Mouse (Mus musculus): ENCODE data around the gene Ptpdc1. TPM values are rescaled to one million over a fixed set of nuclear protein-coding genes. Genes with fewer than 3 reads are reported as not detected.

The Ptpdc1 gene
- total and polyA plus RNA-seq, 3 experiments = not detected

DNA sequence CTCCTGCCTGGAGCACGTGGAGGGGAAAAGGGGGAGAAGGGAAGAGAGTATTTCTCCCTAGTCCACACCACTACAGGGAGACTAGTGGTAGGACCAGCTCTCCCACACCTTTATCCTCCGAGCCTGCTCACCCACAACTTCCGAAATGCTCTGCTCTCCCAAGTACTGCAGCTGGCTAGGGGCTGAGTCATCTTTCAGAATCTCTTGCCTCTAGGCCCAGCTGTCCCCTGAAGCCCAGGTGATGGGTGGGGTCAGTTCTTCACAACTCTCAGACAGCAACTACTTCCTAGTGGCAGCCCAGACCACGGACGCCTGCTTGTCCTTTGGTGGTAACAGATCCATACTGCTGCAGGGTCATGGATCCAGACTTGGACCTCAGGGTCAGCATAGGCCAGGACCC lies 54.2 kb downstream of the Ptpdc1 start:
- Histone ChIP-seq H3K9me3 (replicated peaks; ENCODE audit: low read length) (no peaks in the 10 kb centered on the region), H3K79me2 (replicated peaks; ENCODE audit: control insufficient read depth, extremely low read depth, insufficient read depth, poor library complexity, severe bottlenecking) (no peaks in the 10 kb centered on the region), H3K4me2 (ENCODE audit: insufficient read depth, low read depth, poor library complexity, severe bottlenecking) (peak overlapping the region; percentile 8; the same call in 1 of the 2 replicates), H3K36me3 (replicated peaks in 1 of 2; ENCODE audit: control insufficient read depth in 1 of 2, insufficient read depth in 1 of 2, low read length in 1 of 2) (no peaks in the 10 kb centered on the region), H3K27me3 (replicated peaks) (no peaks in the 10 kb centered on the region), H3K4me3 (replicated peaks in 1 of 3; ENCODE audit: low read depth in 2 of 3, low read length in 2 of 3, poor library complexity in 1 of 3) (no peak overlapping the region), H3K4me1 (ENCODE audit: control insufficient read depth in 1 of 2, insufficient read depth in 2 of 2) (peaks cover 16 to 52% of the 10 kb centered on the region in 2 experiments), H3K27ac (ENCODE audit: insufficient read depth, low read depth) (no peak overlapping the region), H3K9ac (ENCODE audit: insufficient read depth, low read depth) (no peak overlapping the region)
- TF ChIP-seq ETS1 (conservative IDR thresholded peaks at IDR 0.05; ENCODE audit: low read depth, low read length) (peak; percentile 45; the same call in 1 of the 2 replicates), TCF12 (IDR thresholded peaks at IDR 0.05; ENCODE audit: low read depth, low read length) (peak; percentile 46; the same call in 1 of the 2 replicates), MYC (IDR thresholded peaks at IDR 0.05; ENCODE audit: low read depth, low read length) (no peak), SIN3A (IDR thresholded peaks at IDR 0.05; ENCODE audit: low read length) (peak; percentile 60; the same call in 1 of the 2 replicates), EP300 (IDR thresholded peaks at IDR 0.05; ENCODE audit: low read length) (peak; percentile 30; the same call in 1 of the 2 replicates)
- in situ Hi-C loops (cut with MboI; ENCODE audit: low pct_ligation_motif_present, low pct_unique_long_range_greater_than_20kb, low sequenced_read_pairs) = loop anchor here (5.0 kb wide), 1 partner anchor 39 kb away; no protein-coding TSS in a partner anchor
- dilution Hi-C loops (cut with MboI; ENCODE audit: extremely low pct_ligation_motif_present, extremely low pct_unique_long_range_greater_than_20kb, low sequenced_read_pairs) = no loop called here
- no peak for DNase-seq (ENCODE audit: extremely low read depth)

DNA sequence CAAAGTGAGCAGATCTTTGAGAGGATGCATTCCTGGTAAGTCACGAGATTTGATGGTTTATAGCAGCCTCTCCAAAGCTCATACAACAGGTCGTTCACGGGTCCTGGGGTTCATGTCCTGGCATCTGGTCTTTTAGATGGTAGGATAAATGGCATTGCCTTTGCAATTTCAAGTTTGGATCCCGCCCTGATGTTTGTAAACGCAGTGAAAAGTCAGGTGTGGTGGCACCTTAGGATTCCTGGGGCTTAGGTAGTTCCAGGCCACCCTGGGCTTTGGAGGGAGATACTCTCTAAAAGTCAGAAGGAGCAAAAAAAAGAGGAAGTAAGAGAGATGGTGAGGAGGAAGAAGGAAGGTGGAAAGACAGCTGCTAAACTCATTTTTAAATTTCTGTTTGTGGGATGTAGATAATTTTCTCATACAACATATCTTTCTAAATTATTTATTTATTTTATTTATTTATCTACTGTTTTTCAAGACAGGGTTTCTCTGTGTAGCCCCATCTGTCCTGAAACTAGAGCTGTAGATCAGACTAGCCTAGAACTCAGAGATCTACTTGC lies 55.8 kb downstream of the Ptpdc1 start:
- in situ Hi-C loops (cut with MboI; ENCODE audit: low pct_ligation_motif_present, low pct_unique_long_range_greater_than_20kb, low sequenced_read_pairs) = loop anchor here (5.0 kb wide), 1 partner anchor 37 kb away; no protein-coding TSS in a partner anchor
- peaks cover 16 to 47% of the 10 kb centered on the region in 2 experiments for H3K4me1 ChIP-seq (ENCODE audit: control insufficient read depth in 1 of 2, insufficient read depth in 2 of 2)
- no peak overlapping the region for H3K27ac ChIP-seq (ENCODE audit: insufficient read depth, low read depth)
- no peaks in the 10 kb centered on the region for H3K27me3 ChIP-seq (replicated peaks)
- no peaks in the 10 kb centered on the region for H3K9me3 ChIP-seq (replicated peaks; ENCODE audit: low read length)
- H3K9ac ChIP-seq (ENCODE audit: insufficient read depth, low read depth) = no peak overlapping the region
- dilution Hi-C loops (cut with MboI; ENCODE audit: extremely low pct_ligation_motif_present, extremely low pct_unique_long_range_greater_than_20kb, low sequenced_read_pairs) = no loop called here
- no peak overlapping the region for H3K4me2 ChIP-seq (ENCODE audit: insufficient read depth, low read depth, poor library complexity, severe bottlenecking)
- no peaks in the 10 kb centered on the region for H3K79me2 ChIP-seq (replicated peaks; ENCODE audit: control insufficient read depth, extremely low read depth, insufficient read depth, poor library complexity, severe bottlenecking)
- no peak for DNase-seq (ENCODE audit: extremely low read depth)
- TF ChIP-seq PAX5 (IDR thresholded peaks at IDR 0.05; ENCODE audit: low read length) = no peak
- TF ChIP-seq UBTF (IDR thresholded peaks at IDR 0.05; ENCODE audit: low read depth, low read length) = no peak
- peak; percentile 23; the same call in 1 of the 2 replicates for TF ChIP-seq EP300 (IDR thresholded peaks at IDR 0.05; ENCODE audit: low read length)
- H3K36me3 ChIP-seq (replicated peaks in 1 of 2; ENCODE audit: control insufficient read depth in 1 of 2, insufficient read depth in 1 of 2, low read length in 1 of 2) = no peaks in the 10 kb centered on the region
- no peak overlapping the region for H3K4me3 ChIP-seq (replicated peaks in 1 of 3; ENCODE audit: low read depth in 2 of 3, low read length in 2 of 3, poor library complexity in 1 of 3)

DNA sequence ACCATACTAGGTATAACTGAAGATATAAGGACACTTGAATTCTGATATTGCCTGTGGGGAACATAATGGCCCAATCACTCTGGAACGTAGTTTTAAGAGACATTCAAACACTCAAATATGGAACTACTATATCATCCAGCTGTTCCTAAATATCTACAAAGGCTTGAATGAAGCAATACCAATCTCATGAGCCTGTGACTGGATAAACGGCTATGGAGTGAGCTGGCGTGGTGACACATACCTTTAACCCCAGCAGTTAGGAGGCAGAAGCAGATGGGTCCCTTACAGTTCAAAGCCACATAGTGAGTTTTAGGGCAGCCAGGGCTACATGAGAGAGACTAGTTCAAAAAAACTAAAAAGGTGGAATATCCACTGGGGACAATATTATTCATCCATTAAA lies 57.8 kb downstream of the Ptpdc1 start:
- no peaks in the 10 kb centered on the region for H3K9me3 ChIP-seq (replicated peaks; ENCODE audit: low read length)
- peaks cover 5 to 26% of the 10 kb centered on the region in 2 experiments; a peak in 3 of 4 replicates for H3K4me1 ChIP-seq (ENCODE audit: control insufficient read depth in 1 of 2, insufficient read depth in 2 of 2)
- H3K9ac ChIP-seq (ENCODE audit: insufficient read depth, low read depth) = no peak overlapping the region
- dilution Hi-C loops (cut with MboI; ENCODE audit: extremely low pct_ligation_motif_present, extremely low pct_unique_long_range_greater_than_20kb, low sequenced_read_pairs) = no loop called here
- H3K27me3 ChIP-seq (replicated peaks) = no peaks in the 10 kb centered on the region
- H3K27ac ChIP-seq (ENCODE audit: insufficient read depth, low read depth) = no peak overlapping the region
- no peak overlapping the region for H3K4me2 ChIP-seq (ENCODE audit: insufficient read depth, low read depth, poor library complexity, severe bottlenecking)
- H3K36me3 ChIP-seq (replicated peaks in 1 of 2; ENCODE audit: control insufficient read depth in 1 of 2, insufficient read depth in 1 of 2, low read length in 1 of 2) = no peaks in the 10 kb centered on the region
- TF ChIP-seq NRF1 (IDR thresholded peaks at IDR 0.05; ENCODE audit: low read depth, low read length) = no peak
- no peak for TF ChIP-seq USF1 (IDR thresholded peaks at IDR 0.05; ENCODE audit: low read depth, low read length)
- TF ChIP-seq USF2 (conservative IDR thresholded peaks at IDR 0.05; ENCODE audit: low read depth, low read length) = no peak
- no peak for TF ChIP-seq RCOR1 (conservative IDR thresholded peaks at IDR 0.05; ENCODE audit: low read depth, low read length)
- no peak for TF ChIP-seq ELF1 (IDR thresholded peaks at IDR 0.05; ENCODE audit: low read depth, low read length)
- H3K79me2 ChIP-seq (replicated peaks; ENCODE audit: control insufficient read depth, extremely low read depth, insufficient read depth, poor library complexity, severe bottlenecking) = no peaks in the 10 kb centered on the region
- no peak overlapping the region for H3K4me3 ChIP-seq (replicated peaks in 1 of 3; ENCODE audit: low read depth in 2 of 3, low read length in 2 of 3, poor library complexity in 1 of 3)
- in situ Hi-C loops (cut with MboI; ENCODE audit: low pct_ligation_motif_present, low pct_unique_long_range_greater_than_20kb, low sequenced_read_pairs) = no loop called here
- no peak for DNase-seq (ENCODE audit: extremely low read depth)
